Mouse (Mus musculus) cerebellum, adult 2 months (tissue): Measurements from ENCODE around the gene Abhd16a.

Experiments used
- CTCF ChIP-seq: fragments of 200-500 bp; IDR thresholded peaks from 2 replicates; pipeline ENCODE4 v1.5.1; 2011; ENCODE audit warnings: low read depth, mild to moderate bottlenecking, control low read depth, low read length, moderate library complexity, borderline replicate concordance; ENCODE audit not compliant: insufficient read depth
- POLR2A ChIP-seq: fragments of 200-500 bp; IDR thresholded peaks from 2 replicates; pipeline ENCODE4 v1.6.1; 2011; ENCODE audit warnings: low read length, control low read depth, borderline replicate concordance; ENCODE audit not compliant: insufficient read depth

GRCm38 (mm10) chr17:35108097-35108496 lies 19.0 kb downstream of the Abhd16a start, which contains the start of gene Ly6g5c:
- TF ChIP-seq POLR2A (no peak), CTCF (no peak)
